Mouse (Mus musculus) gastrocnemius, postnatal 36 days (tissue): ENCODE measurements around the gene Lrrc38. TPM values are rescaled to one million over a fixed set of nuclear protein-coding genes. Genes with fewer than 3 reads are reported as not detected.

ENCODE experiments used
- total RNA-seq, 2 experiments: library from RNA; stranded (reverse); gene quantifications; 2 replicates each; pipeline ENCODE4 v1.2.3; 2021

Gene Lrrc38
- total RNA-seq, 2 experiments from 2014 or later: 18.7 to 22.2 TPM

Other genes starting within 250 kb of the Lrrc38 start
- 10 to 100 TPM; 17.9 to 19.7 TPM for gene Prdm2, start 136.8 kb upstream of the Lrrc38 start, total RNA-seq
- gene Pdpn, start 50.2 kb upstream of the Lrrc38 start, total RNA-seq: 1 to 10 TPM; 7.0 to 7.7 TPM
- gene Pramel1, start 44.7 kb downstream of the Lrrc38 start, total RNA-seq: not detected
- 1 to 10 TPM; 4.6 to 7.6 TPM for gene Pramef8, start 62.7 kb downstream of the Lrrc38 start, total RNA-seq
- not detected for gene Oog4, start 100.6 kb downstream of the Lrrc38 start, total RNA-seq
- not detected for gene Gm13043, start 161.6 kb downstream of the Lrrc38 start, total RNA-seq
- gene Gm13040, start 186.2 kb downstream of the Lrrc38 start, total RNA-seq: not detected
- not detected for gene BC080695, start 201.9 kb downstream of the Lrrc38 start, total RNA-seq
- gene Gm13057, start 202.0 kb downstream of the Lrrc38 start, total RNA-seq: not detected